ENCODE assay signal across 25 mouse cellular contexts in genomic region chr1:191519329-191520066, GRCm38 (mm10). TPM values are rescaled to one million over a fixed set of nuclear protein-coding genes. Genes with fewer than 3 reads are reported as not detected.
DNase-seq lines count a peak whose midpoint lies in the region; ATAC-seq and TF ChIP-seq lines count a peak whose summit lies in the region.
"Had no signal": no experiment of that assay in that cellular context is flagged by ENCODE, and none has a peak within 500 bp of the region (broad histone marks: within the 10 kb centered on the region; RNA-seq: fewer than 3 reads in every experiment).

No protein-coding gene starts in this region.

- no peak for DNase-seq in liver, postnatal 0 days
- DNase-seq in thymus, adult 2 months: peak; percentile 56
- no peak for DNase-seq in ovary, postnatal 10 days (ENCODE audit: low spot score)
- DNase-seq in kidney, adult 9 months: no peak
- DNase-seq: adrenal gland, postnatal 10 days; cerebellum, adult 11 months; cerebellum, postnatal 10 days; gastrocnemius, postnatal 36 days; kidney, adult 8-10 months; kidney, postnatal 25 days; layer of hippocampus, adult 9-11 months; liver, embryonic 13.5 days; lung, postnatal 10 days; retina, postnatal 1 day; right cerebral cortex, postnatal 4 days had no signal

- TF ChIP-seq CTCF in liver, postnatal 0 days (IDR thresholded peaks at IDR 0.05; ENCODE audit: low read depth): no peak
- no peak for TF ChIP-seq CTCF in thymus, adult 2 months (IDR thresholded peaks at IDR 0.05; ENCODE audit: borderline replicate concordance, control insufficient read depth, extremely low read depth, insufficient read depth, low read length, poor library complexity)

- no peak overlapping the region for H3K4me2 ChIP-seq in liver, postnatal 0 days (ENCODE audit: low read depth, low read length)
- no peak overlapping the region for H3K4me2 ChIP-seq in liver, embryonic 12.5 days
- H3K4me2 ChIP-seq: embryonic facial prominence, embryonic 13.5 days; heart, embryonic 11.5 days; hindbrain, embryonic 12.5 days; limb, embryonic 12.5 days; liver, embryonic 13.5 days had no signal

- ATAC-seq in liver, postnatal 0 days: peak; percentile 58
- ATAC-seq in liver, embryonic 12.5 days: no peak
- ATAC-seq in common myeloid progenitor, adult 5-6 weeks (replicated peaks; ENCODE audit: low read depth, poor library complexity, severe bottlenecking): peak; percentile 76
- no peak for ATAC-seq in megakaryocyte-erythroid progenitor cell, adult 5-6 weeks (replicated peaks; ENCODE audit: low FRiP score, low TSS enrichment, poor library complexity, severe bottlenecking)
- ATAC-seq: forebrain, embryonic 16.5 days; Patski had no signal

- H3K4me3 ChIP-seq in liver, postnatal 0 days (ENCODE audit: low read depth, low read length): no peak overlapping the region
- no peak overlapping the region for H3K4me3 ChIP-seq in liver, embryonic 12.5 days
- H3K4me3 ChIP-seq in thymus, adult 2 months (ENCODE audit: control insufficient read depth, insufficient read depth, low read length): peak overlapping the region; percentile 50
- H3K4me3 ChIP-seq: embryonic facial prominence, embryonic 13.5 days; hindbrain, embryonic 12.5 days; limb, embryonic 12.5 days; liver, embryonic 13.5 days; megakaryocyte, embryonic 14.5 days had no signal

- peaks cover 16% of the 10 kb centered on the region for H3K4me1 ChIP-seq in liver, postnatal 0 days (ENCODE audit: insufficient read depth)
- H3K4me1 ChIP-seq in liver, embryonic 12.5 days: peaks cover 30% of the 10 kb centered on the region
- peaks cover 40% of the 10 kb centered on the region for H3K4me1 ChIP-seq in thymus, adult 2 months (replicated peaks; ENCODE audit: control insufficient read depth, insufficient read depth, low read length)
- H3K4me1 ChIP-seq: embryonic facial prominence, embryonic 13.5 days; hindbrain, embryonic 12.5 days had no signal

- no peak for TF ChIP-seq POLR2A in thymus, adult 2 months (IDR thresholded peaks at IDR 0.05; ENCODE audit: control insufficient read depth, extremely low read depth, insufficient read depth, low read length, poor library complexity)

- TF ChIP-seq EP300 in liver, postnatal 0 days (IDR thresholded peaks at IDR 0.05; ENCODE audit: low read depth): no peak

- no peak overlapping the region for H3K9ac ChIP-seq in liver, postnatal 0 days (replicated peaks)
- no peak overlapping the region for H3K9ac ChIP-seq in liver, embryonic 12.5 days
- H3K9ac ChIP-seq: embryonic facial prominence, embryonic 13.5 days; hindbrain, embryonic 12.5 days; limb, embryonic 12.5 days; liver, embryonic 13.5 days had no signal

- 67% methylated on average over 4 of the region's 4 CpGs for WGBS in liver, postnatal 0 days (ENCODE audit: insufficient replicate concordance)
- WGBS in liver, embryonic 12.5 days (ENCODE audit: insufficient replicate concordance): 67% methylated on average over 4 of the region's 4 CpGs
- 40% methylated on average over 4 of the region's 4 CpGs for WGBS in thymus, adult 2 months

- H3K27me3 ChIP-seq in liver, postnatal 0 days (ENCODE audit: insufficient read depth, low read length): no peaks in the 10 kb centered on the region
- no peaks in the 10 kb centered on the region for H3K27me3 ChIP-seq in liver, embryonic 12.5 days (replicated peaks)
- no peaks in the 10 kb centered on the region for H3K27me3 ChIP-seq in thymus, adult 2 months (ENCODE audit: control insufficient read depth, insufficient read depth, low read length)
- H3K27me3 ChIP-seq: embryonic facial prominence, embryonic 13.5 days; hindbrain, embryonic 12.5 days; limb, embryonic 12.5 days; liver, embryonic 13.5 days; megakaryocyte, embryonic 14.5 days; Patski had no signal

- no peaks in the 10 kb centered on the region for H3K36me3 ChIP-seq in liver, postnatal 0 days (replicated peaks; ENCODE audit: insufficient read depth, low read length)
- no peaks in the 10 kb centered on the region for H3K36me3 ChIP-seq in liver, embryonic 12.5 days
- no peaks in the 10 kb centered on the region for H3K36me3 ChIP-seq in thymus, adult 2 months (ENCODE audit: control insufficient read depth, insufficient read depth, low read length)
- H3K36me3 ChIP-seq: embryonic facial prominence, embryonic 13.5 days; hindbrain, embryonic 12.5 days; limb, embryonic 12.5 days; liver, embryonic 13.5 days had no signal

- no peaks in the 10 kb centered on the region for H3K9me3 ChIP-seq in liver, postnatal 0 days (ENCODE audit: low read length)
- H3K9me3 ChIP-seq in liver, embryonic 12.5 days (replicated peaks): no peaks in the 10 kb centered on the region
- H3K9me3 ChIP-seq: embryonic facial prominence, embryonic 13.5 days; hindbrain, embryonic 12.5 days; limb, embryonic 12.5 days; liver, embryonic 13.5 days; megakaryocyte, embryonic 14.5 days had no signal

- H3K27ac ChIP-seq in liver, postnatal 0 days (ENCODE audit: low read depth): no peak overlapping the region
- no peak overlapping the region for H3K27ac ChIP-seq in liver, embryonic 12.5 days
- peak overlapping the region; percentile 98 for H3K27ac ChIP-seq in thymus, adult 2 months (ENCODE audit: control insufficient read depth, insufficient read depth, low read length)
- H3K27ac ChIP-seq: embryonic facial prominence, embryonic 13.5 days; hindbrain, embryonic 12.5 days; limb, embryonic 12.5 days had no signal

RNA-seq across cellular contexts. Expression of gene Dtl, which starts 55.8 kb away (rescaled TPM):
- polyA plus RNA-seq in liver, postnatal 0 days (2015; fragmentation: Nextera tagmentation; extraction: Ambion mirVana): 10.7 and 11.8 TPM in 2 replicates
- polyA plus RNA-seq in liver, embryonic 12.5 days (2016; fragmentation: Nextera tagmentation; extraction: Ambion mirVana): 59.6 and 60.2 TPM in 2 replicates
- 95.8 and 105 TPM in 2 replicates for total RNA-seq in common myeloid progenitor, adult 5-6 weeks (2017)
- 13.7 and 20.2 TPM in 2 replicates for polyA plus RNA-seq in thymus, adult 2 months (2012; rRNA removed)
- 109 TPM in 2 replicates for total RNA-seq in megakaryocyte-erythroid progenitor cell, adult 5-6 weeks (2014; fragmentation: Nextera tagmentation)
- total RNA-seq in megakaryocyte-erythroid progenitor cell, adult 5-6 weeks (2017): 83.5 and 88.3 TPM in 2 replicates

RNA-seq across cellular contexts. Expression of gene Ints7, which starts 55.9 kb away (rescaled TPM):
- polyA plus RNA-seq in liver, postnatal 0 days (2015; fragmentation: Nextera tagmentation; extraction: Ambion mirVana): 9.3 and 11.0 TPM in 2 replicates
- polyA plus RNA-seq in liver, embryonic 12.5 days (2016; fragmentation: Nextera tagmentation; extraction: Ambion mirVana): 39.5 and 41.3 TPM in 2 replicates
- 84.8 and 86.4 TPM in 2 replicates for total RNA-seq in common myeloid progenitor, adult 5-6 weeks (2017)
- 62.2 and 71.0 TPM in 2 replicates for polyA plus RNA-seq in thymus, adult 2 months (2012; rRNA removed)
- total RNA-seq in megakaryocyte-erythroid progenitor cell, adult 5-6 weeks (2014; fragmentation: Nextera tagmentation): 74.9 and 91.0 TPM in 2 replicates
- 78.2 and 79.8 TPM in 2 replicates for total RNA-seq in megakaryocyte-erythroid progenitor cell, adult 5-6 weeks (2017)

Comparison
In these comparisons a context has a peak if more than half of its experiments do, and no peak if none do; other contexts are left out.
1. ATAC-seq: peak in liver, postnatal 0 days (single experiment) and common myeloid progenitor, adult 5-6 weeks (single experiment); none in liver, embryonic 12.5 days (single experiment) and megakaryocyte-erythroid progenitor cell, adult 5-6 weeks (single experiment).